Mouse (Mus musculus) spleen, postnatal 10 days (tissue): ENCODE measurements around the gene Ascc3.

Source experiments
- DNase-seq, 2 experiments: peaks; one replicate each; pipeline ENCODE4 v3.0.0; 2021 to 2022; ENCODE audit warnings: low spot score in 2 of 2

Gene Ascc3

GRCm38 (mm10) chr10:50763457-50764310 lies 171.2 kb downstream of the Ascc3 start:
- no peak for DNase-seq

GRCm38 (mm10) chr10:50772811-50773210 lies 180.3 kb downstream of the Ascc3 start:
- no peak for DNase-seq

- no peak for DNase-seq
These were observed 181.4 kb downstream of the Ascc3 start for GRCm38 (mm10) chr10:50773846-50774245.

- no peak for DNase-seq
These were observed 200.4 kb downstream of the Ascc3 start for GRCm38 (mm10) chr10:50792840-50793239.

GRCm38 (mm10) chr10:50801594-50801993 lies 209.1 kb downstream of the Ascc3 start:
- DNase-seq: no peak

- DNase-seq: no peak
These were observed 209.9 kb downstream of the Ascc3 start for GRCm38 (mm10) chr10:50802380-50802779.

GRCm38 (mm10) chr10:50806166-50806565 lies 213.7 kb downstream of the Ascc3 start:
- DNase-seq: no peak

- no peak for DNase-seq
These were observed 229.9 kb downstream of the Ascc3 start for GRCm38 (mm10) chr10:50822363-50822762.

- no peak for DNase-seq
These were observed 234.4 kb downstream of the Ascc3 start for GRCm38 (mm10) chr10:50826829-50827228.

GRCm38 (mm10) chr10:50834533-50834932 lies 242.1 kb downstream of the Ascc3 start:
- no peak for DNase-seq

- no peak for DNase-seq
These were observed 250.9 kb downstream of the Ascc3 start for GRCm38 (mm10) chr10:50843363-50843762.

GRCm38 (mm10) chr10:50868202-50868601 lies 275.7 kb downstream of the Ascc3 start:
- no peak for DNase-seq

GRCm38 (mm10) chr10:50876952-50877351 lies 284.5 kb downstream of the Ascc3 start:
- no peak for DNase-seq

GRCm38 (mm10) chr10:50881476-50882069 lies 289.1 kb downstream of the Ascc3 start:
- no peak for DNase-seq

GRCm38 (mm10) chr10:50882366-50882765 lies 289.9 kb downstream of the Ascc3 start:
- no peak for DNase-seq

- DNase-seq: no peak
These were observed 293.8 kb downstream of the Ascc3 start for GRCm38 (mm10) chr10:50886305-50886704.

GRCm38 (mm10) chr10:50890621-50891020 lies 298.2 kb downstream of the Ascc3 start:
- no peak for DNase-seq

- DNase-seq: no peak
These were observed 299.6 kb downstream of the Ascc3 start for GRCm38 (mm10) chr10:50891876-50892711.

- DNase-seq: no peak
These were observed 300.4 kb downstream of the Ascc3 start for GRCm38 (mm10) chr10:50892751-50893320.

GRCm38 (mm10) chr10:50893546-50893945 lies 301.1 kb downstream of the Ascc3 start:
- no peak for DNase-seq

GRCm38 (mm10) chr10:50894170-50894991 lies 301.9 kb downstream of the Ascc3 start, which contains the start of gene Sim1:
Gene Sim1 (plus strand): TSS chr10:50894754.
- DNase-seq: peak in 1 of 2 experiments; percentile 50
